Mouse (Mus musculus): ENCODE data around the gene Trpc5os.

GRCm38 (mm10) chrX:144420259-144420658 lies 36.1 kb upstream of the Trpc5os start:
- TF ChIP-seq CTCF (IDR thresholded peaks at IDR 0.05; ENCODE audit: low read depth), result no peak
- no peak for TF ChIP-seq EP300 (IDR thresholded peaks at IDR 0.05; ENCODE audit: low read depth)

Measured in liver, embryonic 14.5 days (tissue).